Mouse (Mus musculus): ENCODE results near the gene Ube2m. TPM values are rescaled to one million over a fixed set of nuclear protein-coding genes. Genes with fewer than 3 reads are reported as not detected.
A peak's percentile ranks its signal among the peaks of the same experiment; 100 is the strongest.

The Ube2m gene
- polyA plus RNA-seq, 1 experiment = 366 TPM

GRCm38 (mm10) chr7:13006011-13006410 lies 32.1 kb downstream of the Ube2m start:
- H3K27me3 ChIP-seq (replicated peaks) = no peaks in the 10 kb centered on the region
- H3K9me3 ChIP-seq = no peaks in the 10 kb centered on the region
- peak overlapping the region; percentile 50 for H3K4me3 ChIP-seq (replicated peaks)
- H3K36me3 ChIP-seq (replicated peaks; ENCODE audit: low read length) = peaks cover 44% of the 10 kb centered on the region
- TF ChIP-seq FLI1 (IDR thresholded peaks at IDR 0.05; ENCODE audit: low read length) (no peak), GATA1 (IDR thresholded peaks at IDR 0.05; ENCODE audit: borderline replicate concordance, low read length) (no peak)
- H3K4me1 ChIP-seq = peaks cover 42% of the 10 kb centered on the region

- Histone ChIP-seq H3K4me1 (peaks cover 21% of the 10 kb centered on the region), H3K4me3 (replicated peaks) (no peak overlapping the region), H3K36me3 (replicated peaks; ENCODE audit: low read length) (peaks cover 44% of the 10 kb centered on the region), H3K27me3 (replicated peaks) (no peaks in the 10 kb centered on the region), H3K9me3 (no peaks in the 10 kb centered on the region)
- TF ChIP-seq GATA1 (IDR thresholded peaks at IDR 0.05; ENCODE audit: borderline replicate concordance, low read length) (no peak), FLI1 (IDR thresholded peaks at IDR 0.05; ENCODE audit: low read length) (no peak)
Measured at GRCm38 (mm10) chr7:13003380-13003779, 34.7 kb downstream of the Ube2m start.

GRCm38 (mm10) chr7:13001584-13001983 lies 36.5 kb downstream of the Ube2m start:
- Histone ChIP-seq H3K4me1 (peaks cover 7% of the 10 kb centered on the region), H3K4me3 (replicated peaks) (no peak overlapping the region), H3K36me3 (replicated peaks; ENCODE audit: low read length) (peaks cover 26% of the 10 kb centered on the region), H3K27me3 (replicated peaks) (peaks cover 7% of the 10 kb centered on the region), H3K9me3 (no peaks in the 10 kb centered on the region)
- TF ChIP-seq FLI1 (IDR thresholded peaks at IDR 0.05; ENCODE audit: low read length) (no peak), GATA1 (IDR thresholded peaks at IDR 0.05; ENCODE audit: borderline replicate concordance, low read length) (no peak)

- peaks cover 10% of the 10 kb centered on the region for H3K27me3 ChIP-seq (replicated peaks)
- no peak for TF ChIP-seq FLI1 (IDR thresholded peaks at IDR 0.05; ENCODE audit: low read length)
- no peak for TF ChIP-seq GATA1 (IDR thresholded peaks at IDR 0.05; ENCODE audit: borderline replicate concordance, low read length)
- no peaks in the 10 kb centered on the region for H3K4me1 ChIP-seq
- H3K36me3 ChIP-seq (replicated peaks; ENCODE audit: low read length) = peaks cover 1% of the 10 kb centered on the region
- H3K4me3 ChIP-seq (replicated peaks) = no peak within 1 kb of the TSS
- no peaks in the 10 kb centered on the region for H3K9me3 ChIP-seq
Measured at GRCm38 (mm10) chr7:12998851-12999250, 39.2 kb downstream of the Ube2m start, which contains the start of gene Trim28. Gene Trim28 (plus strand): TSS chr7:12999114.

- no peaks in the 10 kb centered on the region for H3K9me3 ChIP-seq
- H3K4me1 ChIP-seq = no peaks in the 10 kb centered on the region
- H3K27me3 ChIP-seq (replicated peaks) = peaks cover 10% of the 10 kb centered on the region
- H3K4me3 ChIP-seq (replicated peaks) = no peak within 1 kb of the TSS
- no peaks in the 10 kb centered on the region for H3K36me3 ChIP-seq (replicated peaks; ENCODE audit: low read length)
- no peak for TF ChIP-seq FLI1 (IDR thresholded peaks at IDR 0.05; ENCODE audit: low read length)
Measured at GRCm38 (mm10) chr7:12998053-12998452, 40.0 kb downstream of the Ube2m start, which contains the start of gene Slc27a5. Gene Slc27a5 (minus strand): TSS chr7:12998192.

- Histone ChIP-seq H3K27me3 (replicated peaks) (peaks cover 10% of the 10 kb centered on the region), H3K9me3 (no peaks in the 10 kb centered on the region), H3K36me3 (replicated peaks; ENCODE audit: low read length) (no peaks in the 10 kb centered on the region), H3K4me1 (no peaks in the 10 kb centered on the region), H3K4me3 (replicated peaks) (no peak overlapping the region)
- TF ChIP-seq FLI1 (IDR thresholded peaks at IDR 0.05; ENCODE audit: low read length) (no peak), GATA1 (IDR thresholded peaks at IDR 0.05; ENCODE audit: borderline replicate concordance, low read length) (no peak)
Measured at GRCm38 (mm10) chr7:12997230-12997629, 40.8 kb downstream of the Ube2m start.

GRCm38 (mm10) chr7:12995862-12996261 lies 42.2 kb downstream of the Ube2m start:
- no peaks in the 10 kb centered on the region for H3K36me3 ChIP-seq (replicated peaks; ENCODE audit: low read length)
- TF ChIP-seq FLI1 (IDR thresholded peaks at IDR 0.05; ENCODE audit: low read length) = no peak
- TF ChIP-seq GATA1 (IDR thresholded peaks at IDR 0.05; ENCODE audit: borderline replicate concordance, low read length) = no peak
- H3K9me3 ChIP-seq = no peaks in the 10 kb centered on the region
- no peak overlapping the region for H3K4me3 ChIP-seq (replicated peaks)
- H3K27me3 ChIP-seq (replicated peaks) = peaks cover 13% of the 10 kb centered on the region
- H3K4me1 ChIP-seq = no peaks in the 10 kb centered on the region

GRCm38 (mm10) chr7:12993148-12993547 lies 44.9 kb downstream of the Ube2m start:
- no peak overlapping the region for H3K4me3 ChIP-seq (replicated peaks)
- no peaks in the 10 kb centered on the region for H3K9me3 ChIP-seq
- no peaks in the 10 kb centered on the region for H3K36me3 ChIP-seq (replicated peaks; ENCODE audit: low read length)
- peaks cover 16% of the 10 kb centered on the region for H3K27me3 ChIP-seq (replicated peaks)
- TF ChIP-seq FLI1 (IDR thresholded peaks at IDR 0.05; ENCODE audit: low read length) = no peak
- TF ChIP-seq GATA1 (IDR thresholded peaks at IDR 0.05; ENCODE audit: borderline replicate concordance, low read length) = no peak
- H3K4me1 ChIP-seq = no peaks in the 10 kb centered on the region; the same call in 1 of the 2 replicates

- peaks cover 9% of the 10 kb centered on the region for H3K27me3 ChIP-seq (replicated peaks)
- H3K4me3 ChIP-seq (replicated peaks) = no peak overlapping the region
- H3K9me3 ChIP-seq = no peaks in the 10 kb centered on the region
- TF ChIP-seq GATA1 (IDR thresholded peaks at IDR 0.05; ENCODE audit: borderline replicate concordance, low read length) (no peak), FLI1 (IDR thresholded peaks at IDR 0.05; ENCODE audit: low read length) (no peak)
- H3K4me1 ChIP-seq = peaks cover 9% of the 10 kb centered on the region
- H3K36me3 ChIP-seq (replicated peaks; ENCODE audit: low read length) = no peaks in the 10 kb centered on the region
Measured at GRCm38 (mm10) chr7:12992222-12992621, 45.9 kb downstream of the Ube2m start.

- TF ChIP-seq GATA1 (IDR thresholded peaks at IDR 0.05; ENCODE audit: borderline replicate concordance, low read length) (no peak), FLI1 (IDR thresholded peaks at IDR 0.05; ENCODE audit: low read length) (no peak)
- no peak overlapping the region for H3K4me3 ChIP-seq (replicated peaks)
- peaks cover 5% of the 10 kb centered on the region for H3K27me3 ChIP-seq (replicated peaks)
- H3K36me3 ChIP-seq (replicated peaks; ENCODE audit: low read length) = peaks cover 6% of the 10 kb centered on the region
- H3K4me1 ChIP-seq = peaks cover 11% of the 10 kb centered on the region
- no peaks in the 10 kb centered on the region for H3K9me3 ChIP-seq
Measured at GRCm38 (mm10) chr7:12987409-12988189, 50.5 kb downstream of the Ube2m start.

All from megakaryocyte, embryonic 14.5 days (primary cell).